Mouse (Mus musculus) hindbrain, embryonic 11.5 days (tissue): ENCODE measurements around the gene Cdca7. TPM values are rescaled to one million over a fixed set of nuclear protein-coding genes. Genes with fewer than 3 reads are reported as not detected.

Experiments
- ATAC-seq: fragments of 200-750 bp; cut with Nextera tagmentation; 2 replicates; pipeline ENCODE4 v1.8.0; 2017; ENCODE audit warnings: mild to moderate bottlenecking, moderate TSS enrichment, moderate library complexity; ENCODE audit not compliant: low FRiP score
- DNase-seq: peaks from one replicate; pipeline ENCODE4 v3.0.0-alpha.2; 2015; ENCODE audit warnings: low spot score
- H3K27ac ChIP-seq: fragments of 300-500 bp; sonication (generic); 2 replicates; pipeline ENCODE4 v1.5.1; 2014; ENCODE audit warnings: mild to moderate bottlenecking, low read depth, low read length
- H3K27me3 ChIP-seq: fragments of 300-500 bp; sonication (generic); 2 replicates; pipeline ENCODE4 v1.6.1; 2014; ENCODE audit warnings: mild to moderate bottlenecking, low read length, moderate library complexity, mixed read lengths; ENCODE audit not compliant: control insufficient read depth, insufficient read depth
- H3K36me3 ChIP-seq: fragments of 300-500 bp; sonication (generic); 2 replicates; pipeline ENCODE4 v1.6.1; 2014; ENCODE audit warnings: mild to moderate bottlenecking, low read length, moderate library complexity, mixed read lengths; ENCODE audit not compliant: control insufficient read depth, insufficient read depth
- H3K4me1 ChIP-seq: fragments of 300-500 bp; sonication (generic); replicated peaks from 2 replicates; pipeline ENCODE4 v1.6.1; 2014; ENCODE audit warnings: low read length, mixed read lengths; ENCODE audit not compliant: control insufficient read depth, insufficient read depth
- H3K4me2 ChIP-seq: fragments of 300-500 bp; sonication (generic); replicated peaks from 2 replicates; pipeline ENCODE4 v1.6.1; 2014; ENCODE audit warnings: mild to moderate bottlenecking, low read depth, low read length
- H3K4me3 ChIP-seq: fragments of 300-500 bp; sonication (generic); 2 replicates; pipeline ENCODE4 v1.5.1; 2014; ENCODE audit warnings: low read depth, low read length
- H3K9ac ChIP-seq: fragments of 300-500 bp; sonication (generic); 2 replicates; pipeline ENCODE4 v1.6.1; 2014; ENCODE audit warnings: low read depth, low read length
- H3K9me3 ChIP-seq: fragments of 300-500 bp; sonication (generic); 2 replicates; pipeline ENCODE4 v1.6.1; 2016; ENCODE audit warnings: low read length; ENCODE audit not compliant: control insufficient read depth
- WGBS: fragments of 180-500 bp; shearing (Covaris S2); extraction: QIAGEN DNeasy Blood & Tissue Kit; methylation state at CpG from one replicate; pipeline ENCODE4 v1.1.7; 2014; 5-methylcytosine and 5-hydroxymethylcytosine counted together
- polyA plus RNA-seq: library from polyadenylated mRNA; unstranded; fragments of >200 nt; fragmentation: Nextera tagmentation; extraction: Ambion mirVana; gene quantifications from 2 replicates; pipeline ENCODE4 v1.2.1, GENCODE M21; 2014

Gene Cdca7
- polyA plus RNA-seq = 156 and 172 TPM in 2 replicates

GRCm38 (mm10) chr2:72475797-72476485 is at the start of gene Cdca7:
Gene Cdca7 (plus strand): TSS chr2:72476159.
- Histone ChIP-seq H3K4me2 (peak within 1 kb of the TSS; percentile 45), H3K27me3 (no peaks in the 10 kb centered on the region), H3K27ac (peak within 1 kb of the TSS; percentile 72), H3K4me3 (peak within 1 kb of the TSS; percentile 89), H3K4me1 (no peaks in the 10 kb centered on the region; the same call in 1 of the 2 replicates), H3K36me3 (no peaks in the 10 kb centered on the region), H3K9me3 (no peaks in the 10 kb centered on the region), H3K9ac (peak within 1 kb of the TSS; percentile 83)
- WGBS = under 1% methylated on average over 53 of the region's 58 CpGs
- ATAC-seq (peak; percentile 87), DNase-seq (peak; percentile 89)

GRCm38 (mm10) chr2:72426776-72427175 is 49.2 kb upstream of the Cdca7 start:
- no peaks in the 10 kb centered on the region for H3K36me3 ChIP-seq

GRCm38 (mm10) chr2:72427288-72427687 is 48.7 kb upstream of the Cdca7 start:
- no peaks in the 10 kb centered on the region for H3K36me3 ChIP-seq
- H3K9ac ChIP-seq = no peak overlapping the region
- DNase-seq = peak; percentile 35
- H3K9me3 ChIP-seq = no peaks in the 10 kb centered on the region
- H3K27me3 ChIP-seq = no peaks in the 10 kb centered on the region
- H3K4me1 ChIP-seq = no peaks in the 10 kb centered on the region
- 65% methylated on average over 11 of the region's 11 CpGs for WGBS
- ATAC-seq = peak; percentile 81
- no peak overlapping the region for H3K4me2 ChIP-seq
- no peak overlapping the region for H3K4me3 ChIP-seq
- H3K27ac ChIP-seq = peak overlapping the region; percentile 49

More at GRCm38 (mm10) chr2:72426776-72427175, 49.2 kb upstream of the Cdca7 start:
- no peak overlapping the region for H3K4me2 ChIP-seq
- H3K9me3 ChIP-seq = no peaks in the 10 kb centered on the region
- ATAC-seq (peak; percentile 93), DNase-seq (peak; percentile 70)
- H3K4me3 ChIP-seq = no peak overlapping the region
- H3K27me3 ChIP-seq = no peaks in the 10 kb centered on the region
- peak overlapping the region; percentile 49 for H3K27ac ChIP-seq
- H3K9ac ChIP-seq = no peak overlapping the region
- H3K4me1 ChIP-seq = no peaks in the 10 kb centered on the region
- WGBS = 14% methylated on average over 8 of the region's 8 CpGs

- no peak overlapping the region for H3K27ac ChIP-seq
- H3K9me3 ChIP-seq = no peaks in the 10 kb centered on the region
- H3K4me2 ChIP-seq = no peak overlapping the region
- H3K9ac ChIP-seq = no peak overlapping the region
- H3K27me3 ChIP-seq = no peaks in the 10 kb centered on the region
- H3K36me3 ChIP-seq = no peaks in the 10 kb centered on the region
- no peak for DNase-seq
- WGBS = 80% methylated on average over 8 of the region's 8 CpGs
- no peaks in the 10 kb centered on the region for H3K4me1 ChIP-seq
- H3K4me3 ChIP-seq = no peak overlapping the region
- no peak for ATAC-seq
Observed at GRCm38 (mm10) chr2:72438941-72439533, 36.9 kb upstream of the Cdca7 start.

GRCm38 (mm10) chr2:72441010-72441409 is 34.9 kb upstream of the Cdca7 start:
- Histone ChIP-seq H3K27me3 (no peaks in the 10 kb centered on the region), H3K9me3 (no peaks in the 10 kb centered on the region), H3K9ac (no peak overlapping the region), H3K4me3 (no peak overlapping the region), H3K4me2 (no peak overlapping the region), H3K4me1 (no peaks in the 10 kb centered on the region), H3K36me3 (no peaks in the 10 kb centered on the region), H3K27ac (no peak overlapping the region)
- 84% methylated on average over 9 of the region's 9 CpGs for WGBS
- DNase-seq (no peak), ATAC-seq (no peak)

- no peaks in the 10 kb centered on the region for H3K9me3 ChIP-seq
- ATAC-seq (no peak), DNase-seq (no peak)
- 92% methylated on average over 6 of the region's 6 CpGs for WGBS
- H3K27me3 ChIP-seq = no peaks in the 10 kb centered on the region
- H3K4me1 ChIP-seq = peaks cover 2% of the 10 kb centered on the region; the same call in 1 of the 2 replicates
- no peak overlapping the region for H3K4me2 ChIP-seq
- no peaks in the 10 kb centered on the region for H3K36me3 ChIP-seq
- no peak overlapping the region for H3K27ac ChIP-seq
- no peak overlapping the region for H3K9ac ChIP-seq
- no peak overlapping the region for H3K4me3 ChIP-seq
Observed at GRCm38 (mm10) chr2:72442825-72443224, 33.1 kb upstream of the Cdca7 start.

- Histone ChIP-seq H3K9me3 (no peaks in the 10 kb centered on the region), H3K4me1 (peaks cover 2% of the 10 kb centered on the region; the same call in 1 of the 2 replicates), H3K27ac (no peak overlapping the region), H3K4me3 (no peak overlapping the region), H3K9ac (no peak overlapping the region), H3K27me3 (no peaks in the 10 kb centered on the region), H3K36me3 (no peaks in the 10 kb centered on the region), H3K4me2 (no peak overlapping the region)
- no peak for DNase-seq
- no peak for ATAC-seq
- WGBS = 84% methylated on average over 3 of the region's 3 CpGs
Observed at GRCm38 (mm10) chr2:72443960-72444359, 32.0 kb upstream of the Cdca7 start.

GRCm38 (mm10) chr2:72446106-72446505 is 29.9 kb upstream of the Cdca7 start:
- DNase-seq (no peak), ATAC-seq (no peak)
- H3K4me1 ChIP-seq = peaks cover 2% of the 10 kb centered on the region; the same call in 1 of the 2 replicates
- no peaks in the 10 kb centered on the region for H3K27me3 ChIP-seq
- 88% methylated on average over 3 of the region's 3 CpGs for WGBS
- no peak overlapping the region for H3K4me3 ChIP-seq
- H3K9me3 ChIP-seq = no peaks in the 10 kb centered on the region
- no peaks in the 10 kb centered on the region for H3K36me3 ChIP-seq
- H3K9ac ChIP-seq = no peak overlapping the region
- H3K27ac ChIP-seq = no peak overlapping the region
- H3K4me2 ChIP-seq = no peak overlapping the region

- H3K4me3 ChIP-seq = no peak overlapping the region
- DNase-seq (no peak), ATAC-seq (no peak)
- H3K9ac ChIP-seq = no peak overlapping the region
- H3K9me3 ChIP-seq = no peaks in the 10 kb centered on the region
- WGBS = 42% methylated on average over 5 of the region's 5 CpGs
- no peaks in the 10 kb centered on the region for H3K36me3 ChIP-seq
- no peak overlapping the region for H3K27ac ChIP-seq
- peaks cover 2% of the 10 kb centered on the region; the same call in 1 of the 2 replicates for H3K4me1 ChIP-seq
- no peak overlapping the region for H3K4me2 ChIP-seq
- no peaks in the 10 kb centered on the region for H3K27me3 ChIP-seq
Observed at GRCm38 (mm10) chr2:72446615-72447014, 29.3 kb upstream of the Cdca7 start.
